Mouse (Mus musculus): ENCODE data around the gene Coq2. TPM values are rescaled to one million over a fixed set of nuclear protein-coding genes. Genes with fewer than 3 reads are reported as not detected.

The Coq2 gene
- 55.8 and 59.5 TPM in 2 replicates for polyA plus RNA-seq (2016; fragmentation: Nextera tagmentation; extraction: Ambion mirVana)

- H3K27ac ChIP-seq = peak within 1 kb of the TSS; percentile 78; the same call in 1 of the 2 replicates
- WGBS = 10% methylated on average over 17 of the region's 17 CpGs
- ATAC-seq (ENCODE audit: insufficient number of reproducible peaks, insufficient read depth, low FRiP score, low TSS enrichment, low read depth) = 0 out of 2 replicates have a peak, but pooled peaks have one; percentile 12
Measured at GRCm38 (mm10) chr5:100674711-100675376, at the start of gene Coq2. Coq2 (minus strand) TSS chr5:100675140.

GRCm38 (mm10) chr5:100719235-100720088, 44.5 kb upstream of the Coq2 start, which contains the start of gene Hpse:
Hpse (minus strand) TSS chr5:100719716.
- Histone ChIP-seq H3K4me3 (replicated peaks) (peak within 1 kb of the TSS; percentile 59), H3K36me3 (no peaks in the 10 kb centered on the region), H3K4me1 (replicated peaks) (no peaks in the 10 kb centered on the region; the same call in 1 of the 2 replicates), H3K27me3 (peaks cover 32% of the 10 kb centered on the region), H3K4me2 (peak within 1 kb of the TSS; percentile 96), H3K27ac (no peak within 1 kb of the TSS), H3K9me3 (peaks cover 4% of the 10 kb centered on the region; the same call in 1 of the 2 replicates), H3K9ac (replicated peaks) (peak within 1 kb of the TSS; percentile 67)
- WGBS = under 1% methylated on average over 54 of the region's 56 CpGs
- peak; percentile 83 for ATAC-seq (ENCODE audit: insufficient number of reproducible peaks, insufficient read depth, low FRiP score, low TSS enrichment, low read depth)

More at GRCm38 (mm10) chr5:100674711-100675376, at the start of gene Coq2:
- peak within 1 kb of the TSS; percentile 79 for H3K4me3 ChIP-seq (replicated peaks)
- H3K4me1 ChIP-seq (replicated peaks) = peaks cover 11% of the 10 kb centered on the region
- peak within 1 kb of the TSS; percentile 79 for H3K4me2 ChIP-seq
- H3K36me3 ChIP-seq = peaks cover 11% of the 10 kb centered on the region; the same call in 1 of the 2 replicates
- no peaks in the 10 kb centered on the region for H3K27me3 ChIP-seq
- H3K9ac ChIP-seq (replicated peaks) = peak within 1 kb of the TSS; percentile 85
- H3K9me3 ChIP-seq = no peaks in the 10 kb centered on the region

- no peak for ATAC-seq (ENCODE audit: insufficient number of reproducible peaks, insufficient read depth, low FRiP score, low TSS enrichment, low read depth)
- 95% methylated on average over 15 of the region's 15 CpGs for WGBS
Measured at GRCm38 (mm10) chr5:100716762-100717161, 41.8 kb upstream of the Coq2 start.

DNA sequence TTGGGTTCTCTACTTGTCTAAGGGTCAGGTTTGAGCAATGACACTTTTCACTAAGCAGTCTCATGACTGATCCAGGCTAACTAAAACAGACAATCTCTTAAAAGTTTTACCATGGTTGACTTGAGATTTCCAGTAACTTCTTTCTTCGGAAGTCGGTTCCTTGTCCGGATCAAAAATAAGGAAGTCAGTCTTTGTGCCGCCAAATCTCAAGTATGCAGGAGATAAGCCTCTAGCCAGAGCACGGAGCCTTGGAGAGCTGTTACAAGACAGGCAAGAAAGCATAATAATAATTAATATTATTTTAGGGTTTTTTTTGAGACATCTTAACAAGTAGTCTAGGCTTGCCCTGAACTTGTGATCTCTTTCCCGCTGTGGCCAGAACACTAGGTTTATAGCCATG, 36.3 kb upstream of the Coq2 start:
- H3K4me3 ChIP-seq (replicated peaks) = no peak overlapping the region
- H3K36me3 ChIP-seq = no peaks in the 10 kb centered on the region
- 92% methylated on average over 6 of the region's 6 CpGs for WGBS
- H3K4me2 ChIP-seq = no peak overlapping the region
- no peaks in the 10 kb centered on the region for H3K27me3 ChIP-seq
- no peak overlapping the region for H3K9ac ChIP-seq (replicated peaks)
- ATAC-seq (ENCODE audit: insufficient number of reproducible peaks, insufficient read depth, low FRiP score, low TSS enrichment, low read depth) = no peak
- no peak overlapping the region for H3K27ac ChIP-seq
- H3K4me1 ChIP-seq (replicated peaks) = peaks cover 20% of the 10 kb centered on the region
- no peaks in the 10 kb centered on the region for H3K9me3 ChIP-seq

More at GRCm38 (mm10) chr5:100716762-100717161, 41.8 kb upstream of the Coq2 start:
- peaks cover 6% of the 10 kb centered on the region for H3K4me1 ChIP-seq (replicated peaks)
- H3K4me2 ChIP-seq = no peak overlapping the region
- H3K27me3 ChIP-seq = peaks cover 32% of the 10 kb centered on the region
- H3K36me3 ChIP-seq = no peaks in the 10 kb centered on the region
- H3K9ac ChIP-seq (replicated peaks) = no peak overlapping the region
- H3K4me3 ChIP-seq (replicated peaks) = no peak overlapping the region
- H3K27ac ChIP-seq = no peak overlapping the region
- H3K9me3 ChIP-seq = no peaks in the 10 kb centered on the region

DNA sequence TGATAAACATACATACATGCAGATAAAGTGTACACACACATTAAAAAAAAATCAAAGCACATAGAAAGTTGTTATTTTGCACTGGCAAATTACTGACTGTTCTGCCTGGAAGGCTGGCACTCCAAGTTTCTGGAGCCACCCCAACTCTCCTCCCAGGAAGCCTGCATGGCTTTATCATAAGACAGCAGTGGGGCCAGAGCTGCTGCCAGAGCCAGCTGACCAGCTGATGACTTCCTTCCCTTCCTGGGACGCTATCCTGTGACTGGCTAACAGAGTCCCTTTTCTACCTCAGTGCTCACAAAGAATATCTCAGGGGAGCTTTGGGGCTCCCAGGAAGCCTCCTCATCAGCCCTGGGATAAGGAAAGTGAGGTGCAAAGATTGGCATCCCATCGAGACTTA, 35.1 kb upstream of the Coq2 start:
- no peak overlapping the region for H3K9ac ChIP-seq (replicated peaks)
- no peak overlapping the region for H3K4me3 ChIP-seq (replicated peaks)
- 21% methylated on average over 2 of the region's 2 CpGs for WGBS
- H3K4me1 ChIP-seq (replicated peaks) = peaks cover 20% of the 10 kb centered on the region
- no peaks in the 10 kb centered on the region for H3K9me3 ChIP-seq
- no peaks in the 10 kb centered on the region for H3K27me3 ChIP-seq
- H3K4me2 ChIP-seq = no peak overlapping the region
- no peak for ATAC-seq (ENCODE audit: insufficient number of reproducible peaks, insufficient read depth, low FRiP score, low TSS enrichment, low read depth)
- no peaks in the 10 kb centered on the region for H3K36me3 ChIP-seq
- peak overlapping the region; percentile 57; the same call in 1 of the 2 replicates for H3K27ac ChIP-seq

DNA sequence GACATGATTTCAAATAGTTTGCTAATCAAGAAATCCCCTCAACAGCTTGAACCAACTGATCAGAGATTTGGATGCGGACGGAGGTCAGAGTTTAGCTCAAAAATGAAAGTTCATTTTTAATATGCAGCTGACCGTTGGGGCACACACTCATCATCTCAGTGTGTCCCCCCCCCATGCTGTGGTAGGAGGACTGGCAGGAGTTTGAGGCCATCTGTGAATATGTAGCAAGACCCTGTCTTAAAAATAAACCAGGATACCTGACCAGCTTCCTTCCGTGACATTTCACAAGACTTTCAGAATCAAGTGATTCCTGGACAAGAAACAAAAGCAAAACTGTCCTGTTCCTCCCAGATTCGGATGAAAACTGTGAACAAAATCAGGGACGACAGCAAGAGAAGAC, 34.1 kb upstream of the Coq2 start:
- Histone ChIP-seq H3K36me3 (no peaks in the 10 kb centered on the region), H3K4me3 (replicated peaks) (no peak overlapping the region), H3K27ac (no peak overlapping the region), H3K9me3 (no peaks in the 10 kb centered on the region), H3K27me3 (no peaks in the 10 kb centered on the region), H3K4me1 (replicated peaks) (peaks cover 20% of the 10 kb centered on the region), H3K9ac (replicated peaks) (no peak overlapping the region), H3K4me2 (no peak overlapping the region)
- no peak for ATAC-seq (ENCODE audit: insufficient number of reproducible peaks, insufficient read depth, low FRiP score, low TSS enrichment, low read depth)
- 88% methylated on average over 6 of the region's 6 CpGs for WGBS

- Histone ChIP-seq H3K4me2 (no peak overlapping the region), H3K27ac (no peak overlapping the region), H3K4me1 (replicated peaks) (peaks cover 14% of the 10 kb centered on the region), H3K9ac (replicated peaks) (no peak overlapping the region), H3K4me3 (replicated peaks) (no peak overlapping the region), H3K9me3 (no peaks in the 10 kb centered on the region), H3K36me3 (no peaks in the 10 kb centered on the region), H3K27me3 (no peaks in the 10 kb centered on the region)
- ATAC-seq (ENCODE audit: insufficient number of reproducible peaks, insufficient read depth, low FRiP score, low TSS enrichment, low read depth) = no peak
- WGBS = 86% methylated on average over 8 of the region's 8 CpGs
Measured at GRCm38 (mm10) chr5:100706675-100707074, 31.7 kb upstream of the Coq2 start.

DNA sequence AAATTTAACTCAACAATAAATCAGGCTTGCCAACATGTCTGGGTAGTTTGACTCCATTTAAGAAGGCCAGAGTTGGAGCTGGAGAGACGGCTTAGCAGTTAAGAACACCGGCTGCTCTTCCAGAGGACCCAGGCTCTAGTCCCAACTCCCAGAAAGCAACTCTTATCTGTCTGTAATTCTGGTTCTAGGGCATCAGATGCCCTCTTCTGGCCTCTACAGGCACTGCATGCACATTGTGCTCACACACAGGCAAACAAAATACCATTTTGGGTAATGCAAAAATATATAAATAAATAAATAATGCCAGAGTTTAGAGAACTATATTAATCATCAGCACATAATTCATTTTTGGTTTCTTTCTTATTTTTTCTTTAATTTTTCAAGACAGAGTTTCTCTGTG, 29.3 kb upstream of the Coq2 start:
- no peak overlapping the region for H3K27ac ChIP-seq
- H3K4me3 ChIP-seq (replicated peaks) = no peak overlapping the region
- H3K4me1 ChIP-seq (replicated peaks) = no peaks in the 10 kb centered on the region
- no peaks in the 10 kb centered on the region for H3K9me3 ChIP-seq
- H3K4me2 ChIP-seq = no peak overlapping the region
- ATAC-seq (ENCODE audit: insufficient number of reproducible peaks, insufficient read depth, low FRiP score, low TSS enrichment, low read depth) = no peak
- no peaks in the 10 kb centered on the region for H3K36me3 ChIP-seq
- WGBS = 94% methylated on average over 2 of the region's 2 CpGs
- H3K27me3 ChIP-seq = no peaks in the 10 kb centered on the region
- H3K9ac ChIP-seq (replicated peaks) = no peak overlapping the region

GRCm38 (mm10) chr5:100702325-100702724, 27.4 kb upstream of the Coq2 start:
- Histone ChIP-seq H3K27ac (no peak overlapping the region), H3K4me1 (replicated peaks) (no peaks in the 10 kb centered on the region), H3K36me3 (no peaks in the 10 kb centered on the region), H3K4me2 (no peak overlapping the region), H3K9ac (replicated peaks) (no peak overlapping the region), H3K9me3 (no peaks in the 10 kb centered on the region), H3K4me3 (replicated peaks) (no peak overlapping the region), H3K27me3 (no peaks in the 10 kb centered on the region)
- ATAC-seq (ENCODE audit: insufficient number of reproducible peaks, insufficient read depth, low FRiP score, low TSS enrichment, low read depth) = no peak
- 90% methylated on average over 3 of the region's 3 CpGs for WGBS

- no peak overlapping the region for H3K9ac ChIP-seq (replicated peaks)
- H3K36me3 ChIP-seq = no peaks in the 10 kb centered on the region
- H3K4me3 ChIP-seq (replicated peaks) = no peak overlapping the region
- H3K9me3 ChIP-seq = no peaks in the 10 kb centered on the region
- no peak overlapping the region for H3K4me2 ChIP-seq
- H3K4me1 ChIP-seq (replicated peaks) = no peaks in the 10 kb centered on the region
- H3K27me3 ChIP-seq = no peaks in the 10 kb centered on the region
- H3K27ac ChIP-seq = no peak overlapping the region
- 81% methylated on average over 13 of the region's 13 CpGs for WGBS
- no peak for ATAC-seq (ENCODE audit: insufficient number of reproducible peaks, insufficient read depth, low FRiP score, low TSS enrichment, low read depth)
Measured at GRCm38 (mm10) chr5:100700861-100701620, 26.1 kb upstream of the Coq2 start.

DNA sequence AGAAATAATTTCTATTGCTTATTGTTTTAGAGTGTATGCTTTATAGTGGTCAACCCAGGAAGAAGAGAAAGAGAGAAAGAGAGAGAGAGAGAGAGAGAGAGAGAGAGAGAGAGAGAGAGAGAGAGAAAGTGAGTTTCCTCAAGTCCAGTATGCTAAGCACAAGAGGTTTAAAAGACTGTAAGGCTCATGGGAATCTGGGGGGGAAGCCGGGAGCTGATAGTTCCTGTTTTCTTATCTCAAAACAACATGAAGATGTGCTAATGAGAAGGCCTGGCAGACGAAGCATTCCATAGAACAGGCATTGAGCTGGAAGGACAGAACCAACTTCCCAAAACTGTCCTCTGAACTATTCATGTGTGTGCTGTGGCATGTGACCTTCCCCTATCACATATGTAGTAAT, 22.9 kb upstream of the Coq2 start:
- H3K36me3 ChIP-seq = no peaks in the 10 kb centered on the region
- 82% methylated on average over 2 of the region's 2 CpGs for WGBS

More for the DNA sequence above, 22.9 kb upstream of the Coq2 start:
- no peaks in the 10 kb centered on the region for H3K27me3 ChIP-seq
- H3K9ac ChIP-seq (replicated peaks) = no peak overlapping the region
- H3K4me2 ChIP-seq = no peak overlapping the region
- H3K4me3 ChIP-seq (replicated peaks) = no peak overlapping the region
- H3K9me3 ChIP-seq = no peaks in the 10 kb centered on the region
- no peak for ATAC-seq (ENCODE audit: insufficient number of reproducible peaks, insufficient read depth, low FRiP score, low TSS enrichment, low read depth)
- H3K27ac ChIP-seq = no peak overlapping the region
- H3K4me1 ChIP-seq (replicated peaks) = no peaks in the 10 kb centered on the region

Data from limb, embryonic 12.5 days (tissue).